Mouse (Mus musculus) kidney, postnatal 0 days (tissue): Measurements from ENCODE around the gene Plcg2. TPM values are rescaled to one million over a fixed set of nuclear protein-coding genes. Genes with fewer than 3 reads are reported as not detected.

Experiments used
- ATAC-seq: fragments of 200-750 bp; cut with Nextera tagmentation; replicated peaks from 2 replicates; pipeline ENCODE4 v1.8.0; 2017; ENCODE audit warnings: low read depth, moderate number of reproducible peaks, moderate TSS enrichment, moderate library complexity; ENCODE audit not compliant: low FRiP score
- DNase-seq: peaks from one replicate; pipeline ENCODE4 v3.0.0-alpha.2; 2016; ENCODE audit warnings: low spot score
- H3K27ac ChIP-seq: fragments of 300-500 bp; sonication (generic); 2 replicates; pipeline ENCODE4 v1.5.1; 2014; ENCODE audit warnings: mild to moderate bottlenecking
- H3K27me3 ChIP-seq: fragments of 300-500 bp; sonication (generic); 2 replicates; pipeline ENCODE4 v1.6.1; 2014; ENCODE audit warnings: low read length, mixed read lengths; ENCODE audit not compliant: insufficient read depth
- H3K36me3 ChIP-seq: fragments of 300-500 bp; sonication (generic); 2 replicates; pipeline ENCODE4 v1.6.1; 2014; ENCODE audit warnings: low read length, mixed read lengths; ENCODE audit not compliant: insufficient read depth
- H3K4me1 ChIP-seq: fragments of 300-500 bp; sonication (generic); replicated peaks from 2 replicates; pipeline ENCODE4 v1.6.1; 2014; ENCODE audit warnings: antibody characterized with exemption, low read length, mixed read lengths; ENCODE audit not compliant: insufficient read depth
- H3K4me2 ChIP-seq: fragments of 300-500 bp; sonication (generic); 2 replicates; pipeline ENCODE4 v1.6.1; 2014; ENCODE audit warnings: mild to moderate bottlenecking, low read length, moderate library complexity, mixed read lengths
- H3K4me3 ChIP-seq: fragments of 300-500 bp; sonication (generic); replicated peaks from 2 replicates; pipeline ENCODE4 v1.5.1; 2014; ENCODE audit warnings: low read depth, low read length
- H3K9ac ChIP-seq: fragments of 300-500 bp; sonication (generic); 2 replicates; pipeline ENCODE4 v1.6.1; 2014; ENCODE audit warnings: low read depth, low read length
- H3K9me3 ChIP-seq: fragments of 300-500 bp; sonication (generic); replicated peaks from 2 replicates; pipeline ENCODE4 v1.6.1; 2016; ENCODE audit warnings: low read length, inconsistent platforms, mixed read lengths
- CTCF ChIP-seq: IDR thresholded peaks from 2 replicates; pipeline ENCODE4 v1.5.1; 2016; ENCODE audit warnings: antibody characterized with exemption, low read depth, mild to moderate bottlenecking, moderate library complexity
- WGBS: fragments of 180-500 bp; shearing (Covaris S2); extraction: QIAGEN DNeasy Blood & Tissue Kit; methylation state at CpG from one replicate; pipeline ENCODE4 v1.1.7; 2014; 5-methylcytosine and 5-hydroxymethylcytosine counted together
- polyA plus RNA-seq: library from polyadenylated mRNA; unstranded; fragments of >200 nt; fragmentation: Nextera tagmentation; extraction: Ambion mirVana; gene quantifications from 2 replicates; pipeline ENCODE4 v1.2.1, GENCODE M21; 2015

The Plcg2 gene
- polyA plus RNA-seq, 1 experiment from 2014 or later, result 7.3 TPM

GRCm38 (mm10) chr8:117569409-117569808, 71.3 kb downstream of the Plcg2 start:
- TF ChIP-seq CTCF, result peak; percentile 89
- no peak overlapping the region for H3K27ac ChIP-seq
- no peaks in the 10 kb centered on the region for H3K9me3 ChIP-seq
- no peaks in the 10 kb centered on the region for H3K27me3 ChIP-seq
- no peak overlapping the region for H3K9ac ChIP-seq
- H3K4me2 ChIP-seq, result no peak overlapping the region
- ATAC-seq, result no peak
- H3K36me3 ChIP-seq, result no peaks in the 10 kb centered on the region
- H3K4me1 ChIP-seq, result no peaks in the 10 kb centered on the region
- peak; percentile 77 for DNase-seq
- WGBS, result 30% methylated on average over 5 of the region's 5 CpGs
- H3K4me3 ChIP-seq, result no peak overlapping the region

DNA sequence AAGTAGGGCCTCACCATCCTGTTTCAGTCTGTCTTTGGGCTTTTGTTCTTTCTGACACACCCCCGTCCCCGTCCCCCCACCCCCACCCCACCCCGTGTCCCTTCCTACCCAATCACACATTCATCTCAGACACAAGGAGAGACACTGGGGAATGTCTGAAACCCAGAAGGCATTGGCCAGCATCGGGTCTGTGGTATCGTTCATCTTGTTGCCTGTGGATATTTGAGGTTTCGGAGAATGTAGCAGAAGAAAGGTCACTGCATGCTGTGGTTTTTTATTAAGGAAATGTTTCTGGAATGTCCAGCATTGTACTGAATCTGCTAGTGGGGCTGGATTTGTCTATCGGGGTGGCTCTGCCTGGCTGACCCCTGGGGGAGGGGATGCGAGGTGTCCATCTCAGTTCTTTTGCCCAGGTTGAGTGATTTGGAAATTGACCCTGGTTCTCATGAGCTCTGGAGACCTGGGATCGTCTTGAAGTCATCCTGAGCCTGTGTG, 78.2 kb downstream of the Plcg2 start:
- no peaks in the 10 kb centered on the region for H3K27me3 ChIP-seq
- WGBS, result 66% methylated on average over 9 of the region's 9 CpGs
- H3K27ac ChIP-seq, result no peak overlapping the region
- TF ChIP-seq CTCF, result no peak
- H3K4me1 ChIP-seq, result no peaks in the 10 kb centered on the region
- no peak overlapping the region for H3K4me2 ChIP-seq
- ATAC-seq, result no peak
- DNase-seq, result no peak
- H3K36me3 ChIP-seq, result no peaks in the 10 kb centered on the region
- no peak overlapping the region for H3K9ac ChIP-seq
- no peak overlapping the region for H3K4me3 ChIP-seq
- H3K9me3 ChIP-seq, result no peaks in the 10 kb centered on the region

DNA sequence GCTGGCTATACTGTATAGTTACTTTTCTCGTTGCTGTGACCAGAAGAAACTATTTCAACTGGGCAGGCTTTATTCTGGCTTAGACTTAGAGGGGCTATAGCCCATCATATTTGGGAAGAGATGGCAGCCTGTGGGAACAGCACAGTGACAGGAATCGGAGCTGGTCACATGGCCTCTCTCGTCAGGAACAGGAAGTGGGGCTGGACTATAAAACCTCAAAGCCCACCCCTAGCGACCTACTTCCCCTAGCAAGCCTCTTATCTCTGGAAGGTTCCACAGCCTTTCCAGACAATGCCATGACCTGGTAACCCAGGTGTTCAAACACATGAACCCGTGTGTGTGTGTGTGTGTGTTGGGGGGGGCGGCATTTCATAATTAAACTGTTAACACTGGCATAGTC, 79.0 kb downstream of the Plcg2 start:
- no peaks in the 10 kb centered on the region for H3K27me3 ChIP-seq
- 75% methylated on average over 6 of the region's 6 CpGs for WGBS
- H3K9ac ChIP-seq, result no peak overlapping the region
- H3K4me1 ChIP-seq, result no peaks in the 10 kb centered on the region
- no peak for DNase-seq
- H3K4me3 ChIP-seq, result no peak overlapping the region
- no peak for TF ChIP-seq CTCF
- ATAC-seq, result no peak
- no peaks in the 10 kb centered on the region for H3K36me3 ChIP-seq
- no peak overlapping the region for H3K4me2 ChIP-seq
- no peak overlapping the region for H3K27ac ChIP-seq
- no peaks in the 10 kb centered on the region for H3K9me3 ChIP-seq

GRCm38 (mm10) chr8:117577883-117578282, 79.8 kb downstream of the Plcg2 start:
- H3K27me3 ChIP-seq, result no peaks in the 10 kb centered on the region
- no peak overlapping the region for H3K4me3 ChIP-seq
- H3K27ac ChIP-seq, result no peak overlapping the region
- no peak overlapping the region for H3K9ac ChIP-seq
- no peak for DNase-seq
- TF ChIP-seq CTCF, result peak; percentile 57
- H3K36me3 ChIP-seq, result no peaks in the 10 kb centered on the region
- no peaks in the 10 kb centered on the region for H3K4me1 ChIP-seq
- ATAC-seq, result no peak
- no peaks in the 10 kb centered on the region for H3K9me3 ChIP-seq
- 55% methylated on average over 10 of the region's 10 CpGs for WGBS
- H3K4me2 ChIP-seq, result no peak overlapping the region

DNA sequence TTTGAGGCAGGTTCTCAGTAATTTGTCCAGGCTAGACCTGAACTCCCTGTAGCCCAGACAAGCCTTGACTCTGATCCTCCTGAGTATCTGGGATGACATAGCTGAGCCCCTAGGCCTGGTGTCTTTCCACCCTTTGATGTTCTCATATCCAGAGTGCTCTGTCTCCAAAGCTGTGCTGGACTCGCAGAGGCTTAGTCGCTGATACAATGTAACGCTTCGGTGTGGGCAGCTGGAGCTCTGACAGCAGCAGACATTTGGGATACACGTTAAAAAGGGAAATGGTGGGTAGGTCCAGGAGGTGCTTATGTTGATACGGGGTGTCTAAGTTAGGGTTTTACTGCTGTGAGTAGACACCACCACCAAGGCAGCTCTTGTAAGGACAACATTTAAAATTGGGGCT, 80.8 kb downstream of the Plcg2 start:
- Histone ChIP-seq H3K4me3 (no peak overlapping the region), H3K27ac (no peak overlapping the region), H3K4me1 (no peaks in the 10 kb centered on the region), H3K9me3 (no peaks in the 10 kb centered on the region), H3K9ac (no peak overlapping the region), H3K36me3 (no peaks in the 10 kb centered on the region), H3K4me2 (no peak overlapping the region), H3K27me3 (no peaks in the 10 kb centered on the region)
- WGBS, result 86% methylated on average over 6 of the region's 6 CpGs
- DNase-seq (no peak), ATAC-seq (no peak)
- no peak for TF ChIP-seq CTCF

GRCm38 (mm10) chr8:117593862-117594261, 95.8 kb downstream of the Plcg2 start:
- H3K4me3 ChIP-seq, result no peak overlapping the region
- WGBS, result 86% methylated on average over 5 of the region's 5 CpGs
- no peaks in the 10 kb centered on the region for H3K36me3 ChIP-seq
- H3K9ac ChIP-seq, result no peak overlapping the region
- no peaks in the 10 kb centered on the region for H3K9me3 ChIP-seq
- no peaks in the 10 kb centered on the region for H3K4me1 ChIP-seq
- no peak for ATAC-seq
- no peak overlapping the region for H3K4me2 ChIP-seq
- no peaks in the 10 kb centered on the region for H3K27me3 ChIP-seq
- DNase-seq, result no peak
- no peak for TF ChIP-seq CTCF
- H3K27ac ChIP-seq, result no peak overlapping the region

GRCm38 (mm10) chr8:117595001-117595400, 96.9 kb downstream of the Plcg2 start:
- Histone ChIP-seq H3K9me3 (no peaks in the 10 kb centered on the region), H3K4me1 (no peaks in the 10 kb centered on the region), H3K27ac (no peak overlapping the region), H3K36me3 (no peaks in the 10 kb centered on the region), H3K4me3 (no peak overlapping the region), H3K4me2 (no peak overlapping the region), H3K27me3 (no peaks in the 10 kb centered on the region), H3K9ac (no peak overlapping the region)
- no peak for DNase-seq
- 71% methylated on average over 2 of the region's 2 CpGs for WGBS
- TF ChIP-seq CTCF, result no peak
- ATAC-seq, result no peak
